Mouse (Mus musculus) heart, postnatal 4 days (tissue): ENCODE measurements at regions not wholly inside any gene's neighbourhood (a gene's known extent, or its start where the extent isn't known, plus 50 kb on each side); places are given as distances from the start of the nearest gene placed in this dataset.

Experiments
- DNase-seq: peaks from one replicate; pipeline ENCODE4 v3.0.0; 2021

DNA sequence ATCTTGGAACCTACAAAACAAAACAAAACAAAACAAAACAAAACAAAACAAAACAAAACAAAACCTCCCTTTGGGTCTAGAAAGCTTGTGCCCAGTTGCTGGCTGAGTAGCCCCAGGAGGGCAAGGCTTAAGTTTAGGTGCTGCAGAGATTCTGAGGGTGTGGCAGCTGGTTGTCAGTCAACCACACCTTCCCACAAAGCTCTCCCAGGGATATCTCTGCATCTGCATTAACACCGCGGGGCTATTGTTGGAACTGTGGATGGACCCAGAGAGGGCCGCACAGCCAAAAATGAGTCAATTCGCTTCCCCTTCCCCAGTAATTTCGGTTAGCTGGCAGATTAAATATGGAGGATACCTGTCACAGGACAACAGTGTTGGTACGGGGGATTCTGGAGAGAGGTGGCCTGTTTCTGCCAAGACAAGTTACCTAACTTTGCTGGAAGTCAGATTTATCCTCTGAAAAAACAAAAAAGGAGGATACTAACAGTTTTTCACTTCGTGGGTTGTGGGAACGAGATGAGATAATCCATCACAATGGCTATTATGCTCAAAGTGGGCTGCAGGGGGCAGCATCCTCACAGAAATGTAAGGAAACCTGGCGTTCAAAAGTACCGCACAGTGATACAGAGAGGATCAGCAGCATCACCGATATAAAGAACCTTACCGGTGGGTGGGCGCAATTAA is 96.7 kb downstream of the 1500009L16Rik start:
- DNase-seq, result peak; percentile 85

DNA sequence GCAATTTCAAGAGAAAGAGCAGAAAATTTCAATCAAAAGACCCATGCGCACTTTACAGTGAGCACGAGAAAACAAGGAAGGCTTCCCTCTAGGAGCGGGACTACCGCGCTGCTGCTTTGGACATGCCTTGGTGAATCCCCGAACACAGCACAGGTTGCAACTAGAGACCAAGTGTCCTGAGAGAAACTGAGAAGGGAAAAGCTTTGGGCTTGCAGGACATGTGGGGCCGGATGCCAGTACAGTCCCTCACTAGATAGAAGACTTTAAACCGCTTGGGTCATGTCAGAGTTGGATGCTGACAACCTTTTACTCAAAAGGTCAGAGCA is 97.2 kb downstream of the 1500009L16Rik start:
- DNase-seq, result no peak

DNA sequence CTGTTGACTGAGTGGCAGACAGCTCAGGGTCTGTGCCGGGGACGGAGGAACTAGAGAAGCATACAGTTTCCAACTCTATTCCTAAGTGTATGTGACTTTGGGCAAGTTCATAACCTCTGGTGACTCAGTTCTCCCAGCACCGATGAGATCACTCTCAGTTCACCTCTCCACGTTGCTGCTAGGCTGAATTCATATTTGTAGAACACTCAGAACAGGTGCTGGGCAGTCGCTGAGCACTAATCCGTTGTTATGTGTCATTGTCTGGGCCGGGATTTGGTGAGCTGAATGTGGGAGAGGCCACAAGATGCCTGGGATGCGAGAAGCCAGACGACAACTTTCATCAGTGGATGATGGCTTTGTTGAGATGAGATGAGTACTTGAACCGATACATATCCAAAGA is 98.4 kb downstream of the 1500009L16Rik start:
- no peak for DNase-seq

DNA sequence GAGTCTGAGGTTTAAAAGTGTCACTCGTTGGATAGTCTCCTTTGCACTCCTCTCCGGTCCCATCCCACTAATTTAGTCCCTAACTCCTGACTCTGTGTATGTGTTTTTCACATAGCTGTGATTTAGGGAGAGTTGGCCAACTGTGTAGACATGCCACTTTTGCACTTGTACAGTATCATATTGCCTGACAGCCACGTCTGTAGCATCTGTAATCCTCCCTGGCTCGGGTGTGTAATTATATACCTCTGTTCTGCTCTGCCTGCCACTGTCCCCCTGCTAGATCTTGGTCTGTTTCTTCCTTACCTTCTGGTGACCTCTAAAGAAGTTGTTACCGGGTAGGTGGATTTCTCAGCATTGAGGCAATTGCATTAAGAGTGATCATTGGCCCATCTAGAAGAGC is 103.4 kb downstream of the 1500009L16Rik start:
- DNase-seq, result no peak

DNA sequence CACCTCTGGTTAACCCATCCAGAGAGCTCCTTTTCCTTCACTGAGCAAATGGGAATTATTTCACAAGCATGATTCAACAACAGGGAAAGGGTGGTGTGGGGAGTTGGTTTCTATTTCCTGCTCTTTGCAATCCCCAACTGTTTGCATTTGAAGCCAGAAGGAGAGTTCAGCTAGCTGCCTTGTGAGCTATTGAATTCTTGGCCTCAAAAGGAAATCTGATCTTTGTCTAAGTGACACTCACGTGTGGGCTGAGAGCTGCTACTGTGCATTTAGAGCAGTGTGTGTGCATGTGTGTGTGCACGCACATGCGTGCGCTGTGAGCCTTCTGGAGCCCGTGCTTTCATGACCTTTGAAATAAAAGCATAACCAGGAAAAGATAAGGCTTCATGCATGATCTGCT is 113.7 kb downstream of the 1500009L16Rik start:
- DNase-seq, result no peak

DNA sequence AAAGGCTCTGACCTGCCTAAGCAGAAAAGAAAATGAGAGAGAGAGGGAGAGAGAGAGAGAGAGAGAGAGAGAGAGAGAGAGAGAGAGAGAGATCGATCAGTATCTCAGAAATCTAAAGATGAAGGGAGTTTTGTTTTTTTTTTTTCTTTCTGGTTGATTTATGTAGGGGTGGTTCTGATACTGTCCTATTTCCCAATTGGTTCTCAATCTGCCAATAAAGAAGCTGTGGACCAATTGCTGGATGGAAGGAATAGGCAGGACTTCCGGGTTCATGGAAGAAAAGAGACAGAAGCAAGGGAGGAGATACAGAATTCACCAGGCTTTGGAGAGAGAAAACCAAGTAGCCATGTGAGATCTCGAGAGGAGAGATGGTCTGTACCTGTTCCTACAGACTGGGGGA is 117.6 kb downstream of the 1500009L16Rik start:
- DNase-seq, result no peak

DNA sequence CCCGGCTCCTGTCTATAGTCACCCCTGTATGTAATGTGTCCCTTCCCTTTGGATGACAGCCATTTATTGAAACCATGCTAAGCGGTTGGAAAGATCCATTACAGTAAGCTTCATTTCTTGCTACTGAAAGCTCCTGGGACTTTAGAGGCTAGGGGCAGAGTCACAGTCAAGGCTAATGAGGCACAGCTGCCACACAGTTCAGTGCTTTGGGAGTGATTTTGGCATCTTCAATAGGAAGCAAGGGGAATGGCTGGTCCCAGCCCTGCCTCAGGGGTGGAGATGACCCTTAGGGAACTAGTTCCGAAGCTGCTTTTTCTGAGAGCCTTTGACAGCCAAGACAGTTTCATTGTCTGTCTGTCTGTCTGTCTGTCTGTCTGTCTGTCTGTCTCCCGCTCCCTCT is 128.2 kb downstream of the 1500009L16Rik start:
- DNase-seq, result no peak

DNA sequence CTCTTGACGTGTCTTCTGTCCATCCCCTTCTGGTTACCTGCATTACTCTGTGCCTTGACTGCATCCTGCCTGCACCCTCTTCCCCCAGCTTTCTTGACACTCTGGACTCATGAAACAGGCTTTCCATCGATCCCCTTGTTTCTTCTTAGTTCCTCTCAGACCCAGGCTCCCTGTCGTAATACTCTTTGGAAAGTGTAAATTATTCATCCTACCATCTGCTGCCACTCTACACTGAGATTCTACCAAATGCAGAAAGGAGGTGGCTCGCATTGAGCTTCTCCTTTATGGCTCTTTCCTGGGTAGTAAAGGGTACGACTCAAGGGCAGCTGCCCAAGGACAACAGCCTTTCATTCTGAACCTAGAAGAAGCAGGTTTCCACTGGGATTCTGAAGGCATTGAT is 129.5 kb downstream of the 1500009L16Rik start:
- no peak for DNase-seq

DNA sequence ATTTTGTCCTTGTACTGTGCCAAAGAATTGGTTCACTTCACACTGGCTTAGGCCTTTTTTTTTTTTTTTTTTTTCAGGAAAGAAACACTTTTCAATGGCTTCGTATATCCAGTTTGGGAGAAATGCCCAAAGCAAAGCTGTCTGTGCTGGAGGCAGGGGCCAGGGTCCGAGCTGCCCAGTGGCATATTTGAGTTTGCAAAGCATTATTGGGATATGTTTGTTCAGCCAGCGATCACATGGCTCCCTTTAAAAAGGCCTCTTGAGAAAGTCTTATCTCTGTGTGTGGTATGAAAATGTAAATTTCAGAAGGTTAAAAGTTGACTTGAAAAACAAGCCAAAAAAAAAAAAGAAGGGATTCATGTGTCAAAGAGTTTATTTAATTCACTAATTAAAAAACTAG is 130.1 kb downstream of the 1500009L16Rik start:
- DNase-seq, result no peak

DNA sequence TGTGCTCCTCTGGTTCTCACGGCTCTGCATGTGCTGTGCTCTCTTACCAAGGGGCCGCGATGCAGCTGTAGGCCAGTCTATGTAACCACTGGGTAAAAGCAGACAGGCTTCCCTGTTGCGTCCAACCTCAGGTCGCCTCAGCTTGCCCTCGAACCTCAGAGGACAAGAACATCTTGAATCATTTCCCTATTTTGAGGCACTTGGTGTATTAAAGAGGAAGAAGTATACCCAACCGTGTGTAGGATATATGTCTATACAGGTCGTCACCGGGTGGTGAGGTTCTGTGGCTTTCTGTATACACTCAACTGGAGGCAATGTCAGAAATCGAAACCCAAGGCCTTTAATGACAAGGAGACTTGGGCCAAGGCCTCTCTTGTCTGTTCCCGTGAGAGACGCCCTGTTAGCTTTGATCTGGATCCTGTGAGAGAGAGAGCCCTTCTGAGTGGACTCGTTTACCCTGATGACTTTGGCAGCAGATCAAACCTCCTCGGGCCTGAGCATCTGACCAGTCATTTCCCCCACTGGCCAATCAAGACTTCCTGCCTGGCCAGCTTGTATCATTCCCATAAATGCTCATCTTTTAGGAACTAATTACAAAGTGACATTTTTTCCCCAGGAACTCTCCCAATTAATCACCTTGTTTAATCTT is 135.3 kb downstream of the 1500009L16Rik start:
- DNase-seq, result peak; percentile 43

DNA sequence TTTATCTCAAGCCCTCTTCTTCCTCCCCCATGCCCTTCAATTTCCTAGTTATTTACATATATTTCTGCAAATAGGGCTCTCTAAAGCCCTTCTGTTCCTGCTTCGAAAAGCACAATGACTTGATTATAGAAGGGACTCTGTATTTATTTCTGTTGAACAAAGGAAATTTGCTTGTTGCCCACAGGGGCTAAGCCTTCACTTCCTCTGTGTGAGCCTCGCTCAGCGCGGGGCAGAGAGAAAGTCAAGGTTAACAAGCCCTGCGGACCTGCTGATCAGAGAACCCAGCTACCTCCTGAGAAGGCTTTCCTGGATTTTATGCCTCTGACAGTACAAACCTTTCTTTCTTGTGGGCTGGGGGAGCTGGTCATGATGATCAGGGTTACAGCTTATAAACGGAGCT is 136.0 kb downstream of the 1500009L16Rik start:
- DNase-seq, result no peak

DNA sequence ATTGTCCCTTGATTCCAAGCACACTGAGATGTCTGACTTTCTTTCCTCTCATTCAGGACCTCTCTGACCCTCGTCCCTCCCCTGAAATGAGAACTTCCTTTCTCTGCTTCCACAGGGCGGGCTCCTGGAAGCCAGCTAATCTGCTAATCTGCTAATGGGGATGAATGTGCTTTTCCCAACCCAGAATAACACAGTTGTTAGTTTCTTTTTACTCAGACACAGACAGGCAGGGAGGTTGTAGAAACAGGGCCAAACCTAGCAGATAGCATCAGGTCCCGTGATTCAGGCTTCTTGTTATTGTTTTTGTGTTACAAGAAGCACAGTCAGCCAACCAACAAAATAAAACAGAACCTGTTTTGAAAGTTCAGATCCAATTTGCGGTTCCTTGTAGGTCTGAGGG is 137.0 kb downstream of the 1500009L16Rik start:
- no peak for DNase-seq

DNA sequence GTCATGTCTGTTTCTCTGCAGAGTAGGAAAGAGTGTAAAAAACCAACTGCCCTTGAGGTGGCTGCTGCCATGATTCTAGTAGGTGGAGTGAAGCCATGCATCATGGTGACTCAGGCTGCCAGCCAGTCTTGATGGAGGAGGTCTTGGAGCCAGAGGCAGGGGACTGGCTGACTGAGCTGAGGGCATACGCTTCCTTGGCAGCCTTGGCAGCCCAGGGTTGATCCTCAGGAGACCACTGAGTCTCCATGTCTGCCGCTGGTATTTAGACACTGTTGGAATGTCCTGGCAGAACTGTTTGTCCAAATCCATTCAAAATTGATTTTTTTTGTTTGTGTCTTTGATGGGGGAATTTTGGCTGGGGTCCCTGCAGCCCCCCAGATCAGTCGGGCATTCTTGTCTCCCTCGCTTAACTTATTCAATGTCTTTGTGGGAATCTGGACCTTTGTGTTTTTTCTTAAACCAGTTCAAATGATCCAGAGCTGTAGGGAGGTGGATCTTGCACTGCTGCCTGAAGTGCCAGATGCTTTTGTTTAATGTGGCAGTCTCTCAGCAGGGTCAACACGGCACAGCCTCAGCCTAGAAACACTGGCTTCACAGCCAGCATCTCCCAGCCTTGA is 139.0 kb downstream of the 1500009L16Rik start:
- no peak for DNase-seq

DNA sequence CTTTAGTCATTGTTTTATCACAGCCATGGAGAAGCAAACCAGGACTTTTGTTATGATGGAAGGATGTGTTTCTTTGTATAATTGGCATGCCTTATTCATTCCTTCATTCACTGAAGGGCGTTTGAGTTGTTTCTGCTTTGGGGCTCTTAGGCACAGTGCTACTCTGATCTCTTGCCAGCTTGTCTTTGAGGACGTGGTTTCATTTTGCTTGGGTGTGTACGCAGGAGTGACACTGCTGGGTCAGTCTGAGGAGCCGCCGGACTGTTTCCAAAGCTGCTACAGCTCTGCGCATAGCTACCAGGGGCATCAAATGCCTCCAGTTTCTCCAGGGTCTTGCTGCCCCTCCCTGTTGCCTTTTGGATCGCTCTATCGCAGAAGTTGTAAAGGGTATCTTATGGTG is 141.9 kb downstream of the 1500009L16Rik start:
- no peak for DNase-seq

DNA sequence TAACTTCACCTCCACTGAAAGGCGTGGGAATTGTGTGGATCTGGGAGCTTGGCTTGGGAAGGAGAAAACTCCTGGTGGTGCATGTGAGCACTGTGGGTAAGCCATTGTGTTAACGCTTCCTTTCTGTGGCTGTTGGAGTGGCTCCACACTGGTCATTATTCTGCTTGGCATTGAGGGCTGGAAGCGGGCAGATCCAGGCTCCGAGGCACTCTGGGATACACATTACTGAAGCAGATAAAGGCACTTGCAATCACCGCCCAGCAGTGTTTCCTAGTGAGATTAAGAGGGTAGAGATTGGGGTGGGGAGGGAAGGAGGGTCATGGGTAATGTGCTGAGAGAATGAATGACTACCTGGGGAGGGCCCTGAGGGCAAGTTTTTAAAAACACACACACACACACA is 143.3 kb downstream of the 1500009L16Rik start:
- peak; percentile 45 for DNase-seq

DNA sequence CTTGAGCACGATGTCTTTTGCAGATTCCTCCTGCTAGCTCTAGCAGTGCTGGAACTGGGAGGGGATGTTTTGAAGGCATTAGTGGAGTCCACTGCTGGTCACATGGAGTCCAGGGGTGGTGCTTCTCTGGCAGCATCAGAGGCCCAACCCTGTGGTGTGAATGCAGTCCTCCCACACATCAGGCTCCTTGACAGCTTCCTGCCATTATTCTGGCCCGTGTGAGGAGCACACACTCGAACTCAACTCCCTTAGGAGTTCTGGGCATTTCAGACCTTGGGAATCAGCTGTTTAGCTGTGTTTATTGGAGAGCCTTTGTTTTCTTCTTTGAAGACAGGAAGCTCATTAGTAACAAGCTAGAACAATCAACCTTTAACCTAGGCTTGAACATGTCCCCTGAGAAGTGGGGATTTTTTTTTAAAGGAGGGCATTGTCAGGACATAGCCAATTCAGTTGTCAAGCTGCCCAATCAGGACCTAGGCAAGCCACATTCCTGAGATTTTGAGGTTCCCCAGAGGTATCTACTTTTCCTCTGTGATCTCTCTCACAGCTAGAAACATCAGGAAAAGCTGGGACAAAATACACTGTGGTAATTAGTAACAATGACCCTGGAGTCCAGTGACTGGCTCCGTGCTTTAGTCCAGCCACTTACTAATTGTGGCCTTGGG is 149.2 kb downstream of the 1500009L16Rik start:
- DNase-seq, result peak; percentile 56

DNA sequence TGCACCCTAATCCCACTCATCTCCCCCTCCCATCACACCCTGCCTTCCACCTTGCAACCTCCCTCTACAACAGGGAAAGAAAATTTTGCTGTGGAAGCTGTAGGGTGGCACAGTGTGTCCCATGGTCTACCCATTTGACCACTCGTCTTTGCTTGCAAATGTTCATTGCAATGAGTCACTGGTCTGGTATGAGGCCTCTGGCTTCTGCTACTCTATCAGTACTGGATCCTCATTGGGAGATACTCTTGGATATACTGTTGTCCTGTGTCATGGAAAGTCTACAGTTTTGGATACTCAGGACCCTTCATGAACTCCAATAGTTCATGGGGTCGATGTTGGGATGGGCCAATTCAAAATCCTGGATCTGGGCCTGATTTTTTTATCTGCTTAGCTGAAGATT is 156.1 kb downstream of the 1500009L16Rik start:
- DNase-seq, result no peak

DNA sequence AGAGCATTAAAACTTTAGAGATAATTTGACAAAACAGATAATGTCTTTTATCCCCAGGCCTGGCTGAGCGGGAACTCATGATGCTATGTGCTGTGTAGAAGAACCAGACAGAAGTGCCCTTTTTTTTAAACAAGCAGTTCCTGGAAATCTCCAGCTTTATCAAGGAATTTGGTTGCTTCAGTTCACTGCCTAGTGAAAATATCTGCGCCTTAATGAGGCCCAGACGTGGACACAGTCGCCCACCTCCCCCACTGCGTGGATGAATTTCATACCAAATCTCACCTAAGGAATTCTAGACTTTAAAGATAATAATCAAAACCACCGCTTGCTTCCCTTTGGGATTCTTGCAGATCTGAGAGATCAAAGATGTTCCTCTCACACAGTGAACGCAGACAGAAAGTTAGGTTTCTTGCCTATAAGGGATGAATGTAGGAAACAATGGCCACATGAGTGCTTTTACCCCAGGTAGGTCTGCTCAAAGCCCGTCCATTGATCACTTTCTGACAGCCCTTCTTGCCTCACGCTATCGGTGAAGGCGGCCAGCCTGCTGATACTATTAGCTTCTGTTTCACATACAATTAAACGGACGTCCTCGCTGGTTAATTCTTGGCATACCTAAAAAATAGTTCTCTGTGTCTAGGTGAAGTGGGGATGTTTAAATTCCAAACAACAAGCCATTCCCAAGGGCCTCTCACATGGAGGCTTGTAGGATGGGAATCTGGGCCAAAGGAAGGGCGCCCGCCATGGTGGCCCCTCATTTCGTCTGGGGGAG is 159.6 kb downstream of the 1500009L16Rik start:
- no peak for DNase-seq

DNA sequence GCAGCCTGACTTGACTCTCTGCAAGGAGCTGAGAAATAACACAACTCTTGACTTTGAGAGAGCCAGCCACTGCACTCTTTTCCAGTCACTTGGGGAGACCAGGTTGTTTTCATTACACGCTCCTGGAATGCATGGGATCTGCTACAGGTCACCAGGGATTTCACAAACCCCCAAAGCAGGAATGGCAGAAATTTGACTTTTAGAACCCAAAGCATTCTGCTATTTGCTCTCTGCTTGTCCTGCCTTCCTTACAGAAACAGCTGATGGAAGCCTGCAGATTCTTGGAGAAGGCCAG is 160.2 kb downstream of the 1500009L16Rik start:
- no peak for DNase-seq

DNA sequence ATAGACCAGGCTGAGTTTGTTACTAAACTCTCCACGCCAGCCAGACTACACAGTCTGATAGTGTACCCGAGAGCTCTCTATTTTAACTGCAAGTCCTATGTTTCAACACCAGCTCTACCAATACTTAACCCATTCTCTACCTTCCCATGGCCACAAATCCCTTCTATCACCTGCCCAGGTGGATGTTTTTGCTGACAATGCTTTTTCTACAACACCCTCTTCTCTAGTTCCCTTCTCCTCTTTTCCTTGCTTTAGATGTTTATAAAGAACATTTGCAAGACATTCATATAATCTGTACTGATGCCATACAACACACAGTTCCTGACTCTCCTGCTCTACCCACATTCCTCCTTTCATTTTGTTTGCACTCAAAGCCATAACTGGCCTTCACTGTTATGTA is 161.9 kb downstream of the 1500009L16Rik start:
- no peak for DNase-seq

DNA sequence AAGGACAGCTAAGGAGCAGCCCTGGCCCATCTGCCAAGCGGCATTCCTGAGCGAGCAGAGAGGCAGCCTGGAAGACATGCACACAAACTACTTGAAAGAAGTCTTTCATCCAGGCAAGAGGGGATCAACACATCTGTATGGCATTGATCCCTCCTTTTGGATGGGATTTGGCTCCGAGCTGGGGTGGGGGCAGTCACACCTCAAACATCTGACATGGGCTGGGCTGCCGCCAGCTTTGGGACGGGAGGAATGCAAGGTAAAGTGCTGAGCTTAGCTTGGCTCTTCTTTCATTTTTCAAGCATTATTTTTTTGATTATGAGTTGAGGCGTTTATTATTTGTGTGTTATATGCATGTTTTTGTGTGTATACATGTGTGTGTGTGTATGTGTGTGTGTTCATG is 165.9 kb downstream of the 1500009L16Rik start:
- DNase-seq, result peak; percentile 31

DNA sequence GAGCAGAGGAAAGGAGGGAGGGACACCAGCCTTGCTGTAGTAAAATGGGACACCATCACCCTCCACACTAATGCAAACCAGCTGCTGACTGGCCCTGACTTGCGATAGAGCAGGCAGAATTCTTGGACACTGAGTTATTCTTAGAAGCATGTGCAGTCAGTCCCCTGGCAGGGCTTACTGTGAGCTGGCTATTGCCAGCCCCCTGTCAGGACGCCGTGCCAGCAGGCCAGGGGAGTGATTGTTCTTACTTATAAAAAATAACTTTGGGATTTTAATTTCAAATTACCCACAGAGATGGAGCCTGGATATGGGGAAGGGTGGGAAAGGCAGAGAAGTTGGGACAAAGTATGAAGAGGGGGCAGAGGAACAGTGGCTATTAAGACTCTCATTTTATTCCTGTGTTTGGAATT is 173.1 kb downstream of the 1500009L16Rik start:
- DNase-seq, result peak; percentile 81

DNA sequence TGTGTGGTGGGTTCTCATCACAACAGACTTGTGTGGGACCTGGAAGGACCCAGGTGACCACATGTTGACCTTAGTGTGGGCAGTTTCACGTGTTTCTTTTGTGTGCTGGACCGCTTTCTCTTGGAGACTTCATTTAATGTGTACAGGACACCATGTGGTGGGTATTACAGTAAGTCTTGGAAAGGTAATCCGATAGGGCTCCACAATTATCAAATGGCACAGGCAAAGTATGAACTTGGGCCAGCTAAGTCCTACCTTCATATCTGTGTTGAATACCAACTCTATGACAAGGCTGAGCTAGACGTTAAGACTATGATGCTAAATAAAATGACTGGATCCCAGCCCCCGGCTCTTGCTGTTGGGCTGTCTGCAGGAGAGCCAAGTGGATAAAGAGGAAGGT is 173.5 kb downstream of the 1500009L16Rik start:
- DNase-seq, result peak; percentile 12
